Mouse (Mus musculus): ENCODE measurements around the gene Zdhhc3. TPM values are rescaled to one million over a fixed set of nuclear protein-coding genes. Genes with fewer than 3 reads are reported as not detected.

Zdhhc3 gene
- polyA plus RNA-seq, 1 experiment: 44.0 TPM

DNA sequence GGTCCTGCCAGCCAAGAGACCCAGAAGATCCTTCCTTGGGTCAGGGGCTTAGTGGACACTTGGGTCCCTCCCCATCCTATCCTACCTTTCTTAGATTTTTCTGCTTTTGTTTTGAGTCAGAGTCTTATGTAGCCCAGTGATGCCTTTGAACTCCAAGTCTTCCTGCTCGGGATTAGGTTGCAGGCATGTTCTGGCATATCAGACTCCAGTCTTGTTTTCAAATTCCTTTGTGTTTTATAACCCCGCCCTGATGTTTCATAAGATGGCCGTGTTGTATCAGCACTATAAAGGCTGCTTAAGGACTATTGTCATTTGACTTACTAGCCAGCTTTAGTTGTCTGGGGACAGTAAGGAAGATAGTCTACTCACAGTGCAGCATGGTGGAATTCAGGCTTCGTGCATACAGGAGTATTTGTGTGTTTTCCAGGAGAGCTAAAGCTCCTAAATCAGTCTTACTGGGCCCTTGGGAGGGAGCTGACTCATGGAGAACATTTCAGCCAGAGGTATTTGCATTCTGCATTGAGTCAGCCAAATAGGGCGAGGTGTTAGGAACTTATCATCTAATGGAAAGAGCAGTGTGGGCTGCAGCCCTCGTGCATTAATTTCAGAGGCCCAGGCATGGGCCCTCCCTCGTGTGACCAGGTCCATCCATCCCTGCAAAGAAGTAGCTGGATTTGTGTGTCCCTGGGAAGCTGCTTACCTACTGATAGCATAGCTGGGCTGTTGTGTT lies 24.1 kb upstream of the Zdhhc3 start:
- Histone ChIP-seq H3K27me3 (ENCODE audit: control insufficient read depth, insufficient read depth, insufficient read length) (no peaks in the 10 kb centered on the region), H3K4me2 (ENCODE audit: low read depth) (peak overlapping the region; percentile 12), H3K79me2 (ENCODE audit: control insufficient read depth, insufficient read depth) (no peaks in the 10 kb centered on the region)

DNA sequence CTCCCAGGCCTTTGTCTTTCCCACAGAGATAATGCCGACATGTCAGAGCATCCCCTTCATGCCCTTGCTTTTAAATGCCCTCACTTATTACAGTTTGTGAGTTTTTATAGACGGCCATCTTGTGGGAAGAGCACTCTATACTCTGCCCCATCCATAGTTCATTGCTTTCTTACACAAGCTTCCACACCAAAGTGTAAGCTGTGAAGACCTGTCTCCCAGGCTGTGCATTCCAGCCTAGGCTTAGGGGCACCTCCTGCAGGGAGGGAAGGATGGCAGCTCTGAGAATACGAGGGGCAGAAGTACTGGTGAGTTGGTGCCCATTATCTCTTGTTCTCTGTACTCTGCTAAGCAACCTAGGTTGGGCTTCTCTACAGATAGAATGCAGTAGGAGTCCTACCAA lies 20.0 kb upstream of the Zdhhc3 start:
- Histone ChIP-seq H3K27me3 (ENCODE audit: control insufficient read depth, insufficient read depth, insufficient read length) (no peaks in the 10 kb centered on the region), H3K36me3 (ENCODE audit: control insufficient read depth, insufficient read depth) (peaks cover 50% of the 10 kb centered on the region), H3K79me2 (ENCODE audit: control insufficient read depth, insufficient read depth) (no peaks in the 10 kb centered on the region), H3K4me2 (ENCODE audit: low read depth) (no peak overlapping the region), H3K4me3 (no peak overlapping the region), H3ac (ENCODE audit: control insufficient read depth, insufficient read length) (no peak overlapping the region)
- TF ChIP-seq POLR2AphosphoS2 (IDR thresholded peaks at IDR 0.05; ENCODE audit: insufficient read length, low read depth) (no peak), E2F4 (IDR thresholded peaks at IDR 0.05; ENCODE audit: insufficient read depth) (no peak), TCF3 (IDR thresholded peaks at IDR 0.05; ENCODE audit: insufficient read length, low read depth) (no peak), MYOD1 (IDR thresholded peaks at IDR 0.05; ENCODE audit: control insufficient read depth in 1 of 3, insufficient read length in 2 of 3, low read depth in 2 of 3) (no peak)

More for the DNA sequence above, 24.1 kb upstream of the Zdhhc3 start:
- Histone ChIP-seq H3K4me3 (no peak overlapping the region), H3K36me3 (ENCODE audit: control insufficient read depth, insufficient read depth) (peaks cover 27% of the 10 kb centered on the region), H3ac (ENCODE audit: control insufficient read depth, insufficient read length) (no peak overlapping the region)
- no peak for TF ChIP-seq MYOD1 (IDR thresholded peaks at IDR 0.05; ENCODE audit: control insufficient read depth in 1 of 3, insufficient read length in 2 of 3, low read depth in 2 of 3)
- TF ChIP-seq SRF (IDR thresholded peaks at IDR 0.05; ENCODE audit: control insufficient read depth, insufficient read length, low read depth): no peak
- TF ChIP-seq REST (IDR thresholded peaks at IDR 0.05; ENCODE audit: insufficient read depth, insufficient read length): no peak
- no peak for TF ChIP-seq TCF3 (IDR thresholded peaks at IDR 0.05; ENCODE audit: insufficient read length, low read depth)
- TF ChIP-seq POLR2AphosphoS2 (IDR thresholded peaks at IDR 0.05; ENCODE audit: insufficient read length, low read depth): no peak
- no peak for TF ChIP-seq MAX (IDR thresholded peaks at IDR 0.05; ENCODE audit: low read depth)
- TF ChIP-seq MYOG (IDR thresholded peaks at IDR 0.05; ENCODE audit: control insufficient read depth in 1 of 3, insufficient read depth in 1 of 3, insufficient read length in 2 of 3, low read depth in 2 of 3): no peak
- TF ChIP-seq TCF12 (IDR thresholded peaks at IDR 0.05; ENCODE audit: insufficient read depth, poor library complexity, severe bottlenecking): no peak
- no peak for TF ChIP-seq POLR2A (IDR thresholded peaks at IDR 0.05; ENCODE audit: insufficient read length, low read depth)
- no peak for TF ChIP-seq USF1 (IDR thresholded peaks at IDR 0.05; ENCODE audit: low read depth)
- TF ChIP-seq CEBPB (IDR thresholded peaks at IDR 0.05; ENCODE audit: insufficient read depth, poor library complexity, severe bottlenecking): no peak
- no peak for TF ChIP-seq E2F4 (IDR thresholded peaks at IDR 0.05; ENCODE audit: insufficient read depth)

DNA sequence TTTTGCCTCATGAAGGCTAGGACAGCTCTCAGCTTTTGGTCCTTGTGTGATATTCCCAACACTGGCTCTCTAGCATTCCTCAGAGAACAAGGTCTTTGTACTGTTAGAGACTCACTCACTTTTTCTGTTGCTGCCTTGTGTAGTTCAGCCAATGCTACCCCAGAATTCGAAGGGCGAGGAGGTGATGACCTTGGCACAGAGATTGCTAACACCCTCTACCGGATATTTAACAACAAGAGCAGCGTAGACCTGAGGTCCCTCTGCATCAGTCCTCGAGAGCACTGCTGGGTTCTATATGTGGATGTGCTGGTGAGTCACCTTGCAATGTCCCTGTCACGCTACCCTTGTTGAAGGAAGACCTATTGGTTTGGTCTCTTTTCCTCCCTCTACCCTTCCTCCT lies 14.7 kb upstream of the Zdhhc3 start:
- Histone ChIP-seq H3K4me2 (ENCODE audit: low read depth) (no peak overlapping the region), H3K4me3 (no peak overlapping the region), H3ac (ENCODE audit: control insufficient read depth, insufficient read length) (no peak overlapping the region), H3K27me3 (ENCODE audit: control insufficient read depth, insufficient read depth, insufficient read length) (no peaks in the 10 kb centered on the region), H3K36me3 (ENCODE audit: control insufficient read depth, insufficient read depth) (peaks cover 43% of the 10 kb centered on the region), H3K79me2 (ENCODE audit: control insufficient read depth, insufficient read depth) (no peaks in the 10 kb centered on the region)
- no peak for TF ChIP-seq CEBPB (IDR thresholded peaks at IDR 0.05; ENCODE audit: insufficient read depth, poor library complexity, severe bottlenecking)
- no peak for TF ChIP-seq TCF3 (IDR thresholded peaks at IDR 0.05; ENCODE audit: insufficient read length, low read depth)
- TF ChIP-seq TCF12 (IDR thresholded peaks at IDR 0.05; ENCODE audit: insufficient read depth, poor library complexity, severe bottlenecking): no peak
- no peak for TF ChIP-seq MAX (IDR thresholded peaks at IDR 0.05; ENCODE audit: low read depth)
- no peak for TF ChIP-seq USF1 (IDR thresholded peaks at IDR 0.05; ENCODE audit: low read depth)
- no peak for TF ChIP-seq REST (IDR thresholded peaks at IDR 0.05; ENCODE audit: insufficient read depth, insufficient read length)
- no peak for TF ChIP-seq SRF (IDR thresholded peaks at IDR 0.05; ENCODE audit: control insufficient read depth, insufficient read length, low read depth)
- TF ChIP-seq MYOG (IDR thresholded peaks at IDR 0.05; ENCODE audit: control insufficient read depth in 1 of 3, insufficient read depth in 1 of 3, insufficient read length in 2 of 3, low read depth in 2 of 3): no peak

DNA sequence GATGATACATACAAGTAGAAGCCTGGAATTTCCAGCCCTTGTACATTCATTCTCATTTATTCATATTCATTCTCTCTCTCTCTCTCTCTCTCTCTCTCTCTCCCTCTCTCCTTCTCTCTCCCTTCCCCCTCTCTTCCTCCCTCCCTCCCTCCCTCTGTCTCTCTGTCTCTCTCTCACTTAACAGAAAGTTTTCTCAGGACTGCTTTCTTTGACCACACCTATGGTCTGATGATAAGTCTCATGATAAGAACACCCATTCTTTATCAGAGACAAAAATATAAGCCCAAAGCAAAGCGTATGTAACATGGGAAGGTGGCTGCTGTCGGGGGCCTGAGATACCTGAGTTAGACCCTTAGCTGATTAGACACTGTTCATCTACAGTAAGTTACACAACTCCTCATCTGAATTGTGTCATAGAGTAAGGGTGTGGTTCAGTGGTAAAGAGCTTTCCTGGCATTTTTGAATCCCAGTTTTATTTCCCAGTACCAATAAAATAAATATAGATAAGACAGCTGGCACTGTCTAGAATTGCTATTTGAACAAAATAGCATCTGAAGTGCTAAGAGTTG lies 11.5 kb upstream of the Zdhhc3 start:
- H3ac ChIP-seq (ENCODE audit: control insufficient read depth, insufficient read length): no peak overlapping the region
- no peaks in the 10 kb centered on the region for H3K27me3 ChIP-seq (ENCODE audit: control insufficient read depth, insufficient read depth, insufficient read length)
- no peaks in the 10 kb centered on the region for H3K79me2 ChIP-seq (ENCODE audit: control insufficient read depth, insufficient read depth)
- no peak overlapping the region for H3K4me3 ChIP-seq
- TF ChIP-seq CEBPB (IDR thresholded peaks at IDR 0.05; ENCODE audit: insufficient read depth, poor library complexity, severe bottlenecking): peak; percentile 79
- TF ChIP-seq MYOD1 (IDR thresholded peaks at IDR 0.05; ENCODE audit: control insufficient read depth in 1 of 3, insufficient read length in 2 of 3, low read depth in 2 of 3): no peak
- peak overlapping the region; percentile 41 for H3K4me2 ChIP-seq (ENCODE audit: low read depth)
- peaks cover 41% of the 10 kb centered on the region for H3K36me3 ChIP-seq (ENCODE audit: control insufficient read depth, insufficient read depth)

DNA sequence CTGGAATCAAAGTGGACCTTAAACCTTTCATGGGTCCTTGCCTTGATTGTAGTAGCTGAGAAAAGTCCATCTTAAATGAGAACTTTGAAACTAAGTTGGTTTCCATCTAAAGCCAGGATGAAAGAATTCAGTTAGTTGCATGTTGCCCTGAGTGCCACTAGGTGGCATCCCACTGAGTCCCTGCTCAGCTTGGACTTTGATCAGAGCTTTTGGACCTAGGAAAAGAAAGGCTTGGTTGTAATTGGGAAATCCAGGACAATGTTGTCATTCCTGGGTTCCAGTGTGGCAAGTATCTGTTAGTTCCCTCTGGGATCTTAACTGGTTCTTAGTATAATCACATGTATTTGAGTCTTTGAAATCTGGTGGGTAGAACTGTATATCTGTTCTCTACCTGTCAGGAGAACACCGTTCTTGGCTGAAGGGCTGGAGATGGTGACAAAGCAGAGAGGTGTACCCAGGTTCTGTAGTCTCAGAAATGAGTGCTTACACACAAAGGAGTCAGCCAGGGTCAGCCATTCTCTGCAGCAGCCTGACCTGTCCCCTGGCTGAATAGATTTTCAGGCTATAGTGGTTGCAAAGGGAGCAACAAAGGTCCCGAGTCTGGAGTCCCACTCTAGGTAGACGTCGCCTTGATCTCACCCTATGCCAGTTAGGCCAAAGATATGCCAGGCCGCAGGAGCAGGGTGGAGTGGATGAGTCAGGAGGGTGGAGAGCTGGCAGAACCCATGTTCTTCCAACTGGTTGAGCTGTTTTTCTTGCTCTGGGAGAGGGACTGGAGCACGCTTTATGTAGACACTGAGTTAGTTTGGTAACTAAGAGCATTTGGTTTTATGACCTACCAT lies 10.8 kb upstream of the Zdhhc3 start:
- H3K79me2 ChIP-seq (ENCODE audit: control insufficient read depth, insufficient read depth): no peaks in the 10 kb centered on the region
- H3ac ChIP-seq (ENCODE audit: control insufficient read depth, insufficient read length): no peak overlapping the region
- H3K4me3 ChIP-seq: no peak overlapping the region
- TF ChIP-seq MYOG (IDR thresholded peaks at IDR 0.05; ENCODE audit: control insufficient read depth in 1 of 3, insufficient read depth in 1 of 3, insufficient read length in 2 of 3, low read depth in 2 of 3) (no peak), CEBPB (IDR thresholded peaks at IDR 0.05; ENCODE audit: insufficient read depth, poor library complexity, severe bottlenecking) (no peak), SRF (IDR thresholded peaks at IDR 0.05; ENCODE audit: control insufficient read depth, insufficient read length, low read depth) (no peak), USF1 (IDR thresholded peaks at IDR 0.05; ENCODE audit: low read depth) (no peak), REST (IDR thresholded peaks at IDR 0.05; ENCODE audit: insufficient read depth, insufficient read length) (no peak), MAX (IDR thresholded peaks at IDR 0.05; ENCODE audit: low read depth) (no peak), POLR2A (IDR thresholded peaks at IDR 0.05; ENCODE audit: insufficient read length, low read depth) (no peak)
- H3K4me2 ChIP-seq (ENCODE audit: low read depth): peak overlapping the region; percentile 41
- H3K36me3 ChIP-seq (ENCODE audit: control insufficient read depth, insufficient read depth): peaks cover 41% of the 10 kb centered on the region
- no peaks in the 10 kb centered on the region for H3K27me3 ChIP-seq (ENCODE audit: control insufficient read depth, insufficient read depth, insufficient read length)

Data from myocyte (in vitro differentiated cells).